Mouse (Mus musculus) heart, adult 8-10 months (tissue): Measurements from ENCODE around the gene Pkp4. TPM values are rescaled to one million over a fixed set of nuclear protein-coding genes. Genes with fewer than 3 reads are reported as not detected.
"Not testable (repeated sequence)": the region's sequence is repeated elsewhere in the genome, so short reads cannot be mapped to it uniquely, and the experiment has no call there.

ENCODE experiments used
- DNase-seq: peaks from one replicate; pipeline ENCODE4 v3.0.0; 2022; ENCODE audit warnings: low spot score
- total RNA-seq, 4 experiments: library from RNA; stranded (reverse); gene quantifications; 2 replicates each; pipeline ENCODE4 v1.2.4; 2022

The Pkp4 gene
- total RNA-seq, 4 experiments from 2014 or later = 165 to 198 (median 178) TPM

DNA sequence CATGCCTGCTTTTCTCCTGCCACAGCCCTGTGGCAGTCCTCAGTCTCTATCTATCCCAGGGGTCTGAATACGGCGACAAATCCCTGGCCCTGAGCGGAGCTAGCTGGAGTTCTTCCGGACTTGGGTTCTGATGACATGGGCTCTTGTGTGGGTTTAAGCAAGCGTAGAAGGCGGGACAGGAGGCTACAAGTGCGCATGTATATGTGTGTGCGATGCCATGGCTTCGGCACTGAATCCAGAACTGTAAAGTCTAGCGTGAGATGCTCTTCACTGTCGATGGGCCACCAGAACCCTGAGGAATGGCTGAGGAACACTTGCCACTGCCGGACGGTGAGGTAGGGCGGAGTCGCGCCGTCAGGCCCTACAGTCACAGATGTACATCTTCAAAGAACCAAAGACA is 222.6 kb downstream of the Pkp4 start:
- no peak for DNase-seq

DNA sequence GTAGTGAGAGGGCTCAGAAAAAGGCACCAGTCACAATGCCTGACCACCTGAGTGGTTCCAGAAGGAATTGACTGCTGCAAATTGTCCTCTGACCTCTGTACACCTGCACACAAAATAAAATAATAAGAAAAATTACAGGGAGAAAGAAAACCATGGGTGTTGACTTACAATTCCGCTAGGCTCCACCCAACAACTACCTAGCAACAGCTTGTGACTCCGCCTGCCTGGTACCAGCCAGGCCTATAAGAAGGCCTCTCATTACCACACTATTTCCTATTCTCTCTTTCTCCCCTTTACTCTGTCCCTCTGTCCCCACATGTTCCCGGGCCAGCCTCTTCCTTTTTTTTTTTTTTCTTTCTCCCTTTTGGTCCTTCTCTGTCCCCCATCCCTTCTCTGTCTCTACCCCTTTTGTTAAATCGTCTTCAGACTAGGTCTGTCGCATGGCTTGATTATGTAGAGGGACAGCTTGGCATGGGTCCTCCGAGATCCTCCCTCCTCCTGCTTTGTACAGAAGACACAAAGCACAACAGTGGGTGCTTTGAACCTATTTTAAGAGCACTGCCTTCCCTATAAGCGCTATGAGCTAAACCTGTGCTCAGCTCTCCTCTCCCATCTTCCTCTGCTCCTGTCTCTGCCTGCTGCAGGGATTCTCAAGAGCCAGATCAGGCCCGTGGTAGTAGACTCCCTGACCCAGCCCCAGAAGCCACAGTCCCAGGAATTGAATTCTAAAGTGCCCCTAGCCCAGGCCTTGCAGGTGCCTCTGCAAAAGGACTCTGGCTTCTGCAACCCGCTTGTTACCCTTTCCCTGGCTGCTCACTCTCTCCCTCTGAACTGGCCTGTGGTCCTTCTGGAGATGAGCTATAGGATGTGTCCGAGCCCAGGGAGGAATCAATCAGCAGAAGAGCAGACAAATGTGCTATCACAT is 223.5 kb downstream of the Pkp4 start:
- no peak for DNase-seq

DNA sequence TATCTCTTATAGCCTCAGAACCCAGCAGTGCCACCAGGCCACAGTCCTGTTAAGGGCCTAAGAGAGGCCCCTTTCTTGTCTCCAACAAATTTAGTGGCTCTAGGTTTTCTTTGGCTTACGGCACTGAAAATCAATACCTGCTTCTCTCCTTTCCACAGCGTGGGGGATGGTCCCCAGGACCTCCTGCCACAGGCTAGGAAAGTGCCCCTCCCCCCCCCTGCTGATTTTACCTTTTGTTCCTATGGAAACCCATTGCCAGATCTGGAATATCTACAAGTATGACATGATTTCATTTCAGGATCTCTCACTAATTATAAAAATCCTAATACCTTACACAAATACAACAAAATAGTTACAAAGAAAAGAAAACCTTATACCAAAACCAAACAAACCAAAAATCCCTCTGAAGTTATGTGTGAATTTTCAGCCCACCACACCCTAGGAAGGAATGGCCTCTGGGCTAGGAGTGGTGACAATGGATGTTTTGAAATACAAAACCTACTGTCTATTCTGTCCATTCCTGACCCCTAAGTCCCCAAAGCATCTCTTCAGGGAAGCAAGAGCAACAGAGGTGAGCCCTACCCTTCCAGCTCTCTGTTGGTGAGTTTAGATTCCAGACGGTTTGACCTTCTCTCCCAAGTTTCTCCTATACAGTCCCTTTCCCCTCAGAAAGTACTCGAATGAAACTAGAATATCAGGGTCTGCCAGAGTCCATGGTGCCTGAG is 224.7 kb downstream of the Pkp4 start:
- DNase-seq = no peak

DNA sequence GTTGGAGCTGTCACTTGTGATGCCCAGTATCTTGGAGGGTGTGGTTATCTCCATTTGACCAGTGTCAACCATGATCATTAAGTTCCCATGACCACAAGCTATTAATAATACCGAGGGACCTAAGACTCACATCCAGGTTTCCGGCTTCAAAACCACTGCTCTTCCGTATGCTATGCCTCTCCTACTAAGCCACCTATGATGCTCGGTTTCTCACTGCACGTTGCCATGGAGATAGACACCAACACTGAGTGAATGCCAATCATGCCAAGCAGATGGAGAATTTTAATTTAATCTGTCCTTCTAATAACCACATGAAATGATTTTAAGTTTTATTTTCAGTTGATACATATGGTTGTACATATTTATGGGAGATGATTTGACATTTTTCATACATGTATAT is 229.3 kb downstream of the Pkp4 start:
- DNase-seq = no peak

DNA sequence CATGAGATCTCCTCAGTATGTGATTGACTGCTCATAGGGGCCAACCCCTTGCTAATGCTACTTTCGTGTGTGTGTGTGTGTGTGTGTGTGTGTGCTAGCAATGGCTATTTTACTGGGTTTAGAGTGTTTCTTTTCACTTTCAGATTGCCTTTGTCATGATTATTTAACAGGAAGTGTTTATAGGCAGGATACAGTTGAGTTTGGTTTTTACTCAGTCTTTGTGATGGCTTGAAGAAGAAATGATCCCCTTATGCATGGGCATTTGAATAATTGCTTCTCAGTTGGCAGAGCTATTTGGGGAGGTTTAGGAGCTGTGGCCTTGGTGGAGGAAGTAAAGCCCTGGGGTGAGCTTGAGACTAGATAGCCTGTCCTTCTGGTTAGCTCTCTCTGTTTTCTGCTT is 232.5 kb downstream of the Pkp4 start:
- DNase-seq = no peak

DNA sequence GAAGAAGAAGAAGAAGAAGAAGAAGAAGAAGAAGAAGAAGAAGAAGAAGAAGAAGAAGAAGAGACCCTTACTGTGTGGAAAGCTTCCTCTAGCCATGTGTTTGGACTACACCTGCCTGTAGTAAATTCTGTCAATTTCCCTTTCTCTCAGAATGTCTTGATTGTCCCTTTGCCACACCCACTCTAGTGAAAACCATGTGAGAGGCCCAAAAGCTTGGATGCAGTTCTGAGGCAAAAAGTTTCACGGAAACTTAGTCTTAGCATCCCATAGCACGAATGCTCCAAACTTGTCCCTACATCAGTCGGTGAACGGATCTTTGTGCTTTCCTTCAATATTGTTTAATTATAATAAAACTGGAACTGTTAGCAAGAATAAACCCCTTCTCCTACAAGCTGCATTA is 234.0 kb downstream of the Pkp4 start:
- no peak for DNase-seq

DNA sequence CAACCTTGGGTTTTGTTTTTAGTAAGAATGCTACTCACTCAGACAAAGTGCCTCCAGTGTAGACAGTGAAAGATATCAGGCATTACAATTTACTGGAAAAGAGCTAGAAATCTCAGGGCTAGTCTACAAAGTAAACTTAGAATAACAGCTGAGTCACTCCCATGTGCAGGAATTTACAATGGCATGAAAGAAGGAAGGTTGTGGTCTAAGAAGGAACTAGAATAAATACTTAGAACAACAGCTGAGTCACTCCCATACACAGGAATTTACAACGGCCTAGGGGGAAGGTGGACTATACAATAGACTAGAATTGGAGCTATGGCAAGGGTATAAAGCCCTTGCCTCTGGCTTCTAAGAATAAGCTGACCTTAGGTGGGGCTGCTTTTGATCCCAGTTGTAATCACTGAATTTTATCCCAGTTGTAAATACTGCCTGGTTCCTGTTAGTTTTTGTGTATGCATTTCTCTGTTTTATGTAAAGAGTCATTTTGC is 234.6 kb downstream of the Pkp4 start:
- DNase-seq = not testable (repeated sequence)

DNA sequence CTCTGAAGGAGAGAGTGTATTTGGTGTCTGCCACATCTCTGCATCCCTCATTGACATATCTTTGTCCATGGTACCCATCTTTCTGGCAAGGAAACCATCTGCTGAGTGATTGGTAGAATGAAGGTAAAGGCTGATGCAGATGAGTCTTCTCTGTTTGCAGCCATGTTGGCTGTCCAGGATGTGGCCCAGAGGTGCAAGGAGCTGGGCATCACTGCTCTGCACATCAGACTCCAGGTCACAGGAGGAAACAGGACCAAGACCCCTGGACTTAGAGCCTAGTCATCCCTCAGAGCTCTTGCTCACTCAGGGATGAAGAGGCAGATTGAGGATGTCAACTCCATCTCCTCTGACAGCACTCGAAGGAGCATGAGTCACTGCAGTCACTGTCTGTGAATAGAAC is 235.9 kb downstream of the Pkp4 start:
- DNase-seq = no peak

DNA sequence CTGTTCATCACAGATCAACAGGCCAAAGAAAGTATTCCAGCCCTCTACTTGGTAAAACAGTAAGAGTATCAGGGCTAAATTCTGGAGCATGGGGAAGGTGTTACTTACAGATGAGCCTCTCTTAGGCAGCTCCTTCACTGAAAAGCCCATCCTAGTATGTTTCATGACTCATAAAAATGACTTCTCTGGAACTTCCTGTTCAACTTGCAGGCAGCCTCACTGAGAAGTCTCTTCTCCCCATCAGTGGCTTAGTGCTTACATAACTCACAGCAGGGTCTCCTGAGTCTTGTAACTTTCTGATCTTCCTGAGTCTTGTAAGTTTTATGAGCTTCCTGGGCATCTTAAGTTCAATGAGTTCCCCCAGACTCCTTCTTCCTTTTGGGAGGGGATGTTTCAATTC is 236.9 kb downstream of the Pkp4 start:
- no peak for DNase-seq

DNA sequence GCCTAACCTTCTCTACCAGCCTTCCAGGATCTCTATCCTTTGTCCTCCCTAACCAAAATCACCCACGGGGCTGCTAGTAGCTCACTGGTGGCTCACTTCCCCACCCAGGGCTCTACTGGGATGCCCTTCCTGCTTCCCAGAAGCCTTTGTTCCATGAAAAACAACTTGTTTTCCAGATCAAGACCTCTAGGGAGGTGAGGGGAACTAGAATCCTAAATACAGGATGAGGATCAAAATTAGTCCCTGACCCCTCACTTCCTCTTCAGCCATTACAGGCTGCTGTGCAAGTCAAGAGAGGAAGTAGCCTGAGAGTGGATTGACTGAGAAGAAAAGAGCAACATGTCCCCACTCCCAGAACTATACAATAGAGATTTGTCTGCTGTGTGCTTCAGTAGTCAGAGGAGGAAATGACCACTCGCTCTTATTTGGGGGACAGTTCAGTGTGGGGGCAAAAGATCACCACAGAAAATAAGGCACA is 240.3 kb downstream of the Pkp4 start:
- peak; percentile 86 for DNase-seq

DNA sequence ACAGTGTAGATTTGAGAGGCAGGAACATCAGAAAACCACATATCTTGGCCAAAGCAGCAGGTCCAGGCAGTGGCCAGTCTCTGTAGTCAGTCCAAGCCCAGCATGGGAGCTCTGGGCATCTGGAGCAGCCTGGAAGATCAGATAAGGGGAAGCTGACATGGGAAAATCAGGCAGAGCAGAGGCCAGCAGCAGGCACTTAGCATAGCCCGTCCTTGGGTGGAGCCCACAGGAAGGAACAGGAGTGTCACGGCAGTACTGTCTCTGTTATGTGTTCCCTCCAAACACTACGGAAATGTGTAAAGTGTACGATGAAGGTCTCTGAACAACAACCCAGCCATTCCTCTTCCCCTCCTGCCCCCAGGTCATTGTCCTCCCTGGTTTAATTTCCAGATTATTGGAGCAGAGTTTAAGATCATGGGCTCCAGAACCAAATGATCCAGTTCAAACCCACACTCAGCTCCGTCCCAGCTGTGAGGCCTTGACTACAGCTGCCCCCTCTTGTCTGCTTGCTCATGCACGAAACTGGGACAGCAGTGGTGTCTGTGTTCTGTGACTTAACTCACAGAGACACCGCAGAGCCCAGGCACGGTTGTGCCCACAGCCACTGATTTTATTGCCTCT is 241.3 kb downstream of the Pkp4 start:
- peak; percentile 87 for DNase-seq

DNA sequence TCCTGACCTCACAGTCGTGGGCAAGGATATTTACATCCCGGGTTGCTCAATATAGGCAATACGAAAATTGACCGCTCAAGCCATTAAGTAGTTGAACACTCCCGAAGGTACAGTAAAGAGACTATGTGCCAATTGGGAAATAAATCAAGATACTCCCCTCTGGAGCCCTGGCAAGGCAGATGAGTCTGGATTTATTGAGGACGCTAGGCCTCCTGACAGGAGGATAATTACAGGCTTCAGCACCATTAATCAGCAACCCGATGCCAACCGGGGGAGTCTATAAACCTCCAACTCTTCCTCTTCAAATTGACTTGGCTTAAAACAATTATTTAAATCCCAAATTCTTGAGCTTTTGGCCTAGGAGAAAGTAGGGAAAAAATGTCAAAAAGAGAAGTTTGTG is 243.4 kb downstream of the Pkp4 start:
- no peak for DNase-seq

Other genes with a start within 250 kb of the Pkp4 start
- gene Ccdc148, start 167 bp upstream of the Pkp4 start, total RNA-seq = under 1 TPM; 0.37 to 0.88 (median 0.64) TPM